Mouse (Mus musculus) kidney, postnatal 0 days (tissue): ENCODE data around the gene Msi1. TPM values are rescaled to one million over a fixed set of nuclear protein-coding genes. Genes with fewer than 3 reads are reported as not detected.

ENCODE experiments used
- ATAC-seq: fragments of 200-750 bp; cut with Nextera tagmentation; replicated peaks from 2 replicates; pipeline ENCODE4 v1.8.0; 2017; ENCODE audit warnings: low read depth, moderate number of reproducible peaks, moderate TSS enrichment, moderate library complexity; ENCODE audit not compliant: low FRiP score
- DNase-seq: peaks from one replicate; pipeline ENCODE4 v3.0.0-alpha.2; 2016; ENCODE audit warnings: low spot score
- H3K27ac ChIP-seq: fragments of 300-500 bp; sonication (generic); 2 replicates; pipeline ENCODE4 v1.5.1; 2014; ENCODE audit warnings: mild to moderate bottlenecking
- H3K27me3 ChIP-seq: fragments of 300-500 bp; sonication (generic); 2 replicates; pipeline ENCODE4 v1.6.1; 2014; ENCODE audit warnings: low read length, mixed read lengths; ENCODE audit not compliant: insufficient read depth
- H3K36me3 ChIP-seq: fragments of 300-500 bp; sonication (generic); 2 replicates; pipeline ENCODE4 v1.6.1; 2014; ENCODE audit warnings: low read length, mixed read lengths; ENCODE audit not compliant: insufficient read depth
- H3K4me1 ChIP-seq: fragments of 300-500 bp; sonication (generic); replicated peaks from 2 replicates; pipeline ENCODE4 v1.6.1; 2014; ENCODE audit warnings: antibody characterized with exemption, low read length, mixed read lengths; ENCODE audit not compliant: insufficient read depth
- H3K4me2 ChIP-seq: fragments of 300-500 bp; sonication (generic); 2 replicates; pipeline ENCODE4 v1.6.1; 2014; ENCODE audit warnings: mild to moderate bottlenecking, low read length, moderate library complexity, mixed read lengths
- H3K4me3 ChIP-seq: fragments of 300-500 bp; sonication (generic); replicated peaks from 2 replicates; pipeline ENCODE4 v1.5.1; 2014; ENCODE audit warnings: low read depth, low read length
- H3K9ac ChIP-seq: fragments of 300-500 bp; sonication (generic); 2 replicates; pipeline ENCODE4 v1.6.1; 2014; ENCODE audit warnings: low read depth, low read length
- H3K9me3 ChIP-seq: fragments of 300-500 bp; sonication (generic); replicated peaks from 2 replicates; pipeline ENCODE4 v1.6.1; 2016; ENCODE audit warnings: low read length, inconsistent platforms, mixed read lengths
- CTCF ChIP-seq: IDR thresholded peaks from 2 replicates; pipeline ENCODE4 v1.5.1; 2016; ENCODE audit warnings: antibody characterized with exemption, low read depth, mild to moderate bottlenecking, moderate library complexity
- WGBS: fragments of 180-500 bp; shearing (Covaris S2); extraction: QIAGEN DNeasy Blood & Tissue Kit; methylation state at CpG from one replicate; pipeline ENCODE4 v1.1.7; 2014; 5-methylcytosine and 5-hydroxymethylcytosine counted together
- polyA plus RNA-seq: library from polyadenylated mRNA; unstranded; fragments of >200 nt; fragmentation: Nextera tagmentation; extraction: Ambion mirVana; gene quantifications from 2 replicates; pipeline ENCODE4 v1.2.1, GENCODE M21; 2015

The Msi1 gene
- polyA plus RNA-seq, 1 experiment from 2014 or later, result 12.4 TPM

DNA sequence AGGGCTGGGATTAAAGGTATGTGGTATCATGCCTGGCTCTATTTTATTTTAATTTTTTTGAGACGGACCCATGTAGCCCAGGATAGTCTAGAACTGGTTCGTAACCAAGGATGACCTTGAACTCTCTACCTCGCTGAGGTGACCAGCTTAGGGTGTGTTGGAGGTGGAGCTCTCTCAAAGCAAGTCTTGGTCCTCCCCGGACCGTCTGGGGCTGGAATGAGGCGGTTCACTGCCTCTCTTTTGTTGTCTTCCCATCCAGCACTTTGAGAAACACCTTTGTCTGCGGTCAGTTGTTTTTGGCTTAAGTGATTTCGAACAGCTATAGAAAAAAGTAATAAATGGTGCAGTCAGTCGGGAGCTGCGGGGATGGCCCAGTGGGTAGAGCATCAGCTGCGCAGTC is 14.7 kb downstream of the Msi1 start:
- DNase-seq, result no peak
- no peak for TF ChIP-seq CTCF
- peaks cover 18% of the 10 kb centered on the region for H3K36me3 ChIP-seq

DNA sequence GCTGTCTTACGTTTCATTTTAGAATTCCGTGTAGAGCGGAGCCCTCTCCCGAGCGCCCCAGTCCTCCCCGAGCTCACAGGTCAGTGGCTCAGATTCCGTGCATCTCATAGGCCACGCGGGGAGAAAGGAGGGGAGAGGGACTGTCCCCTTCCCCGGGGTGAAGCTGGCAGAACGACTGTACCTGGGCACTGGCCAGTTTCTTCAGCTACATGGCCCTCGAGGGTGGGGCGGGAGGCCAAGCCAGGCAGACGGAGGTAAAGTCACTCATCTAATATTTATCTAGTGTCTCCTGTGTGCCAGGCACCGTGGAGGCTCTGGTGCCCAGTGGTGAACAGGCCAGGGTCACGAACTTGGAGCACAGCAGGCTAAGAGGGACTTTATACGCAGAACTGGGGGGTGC is 17.7 kb downstream of the Msi1 start:
- Histone ChIP-seq H3K4me1 (no peaks in the 10 kb centered on the region), H3K4me2 (no peak overlapping the region), H3K9ac (no peak overlapping the region), H3K27ac (no peak overlapping the region), H3K27me3 (no peaks in the 10 kb centered on the region), H3K4me3 (no peak overlapping the region), H3K36me3 (peaks cover 27% of the 10 kb centered on the region), H3K9me3 (no peaks in the 10 kb centered on the region)
- ATAC-seq, result no peak
- 84% methylated on average over 17 of the region's 17 CpGs for WGBS
- no peak for DNase-seq
- TF ChIP-seq CTCF, result no peak

More for the DNA sequence above, 14.7 kb downstream of the Msi1 start:
- Histone ChIP-seq H3K9me3 (no peaks in the 10 kb centered on the region), H3K9ac (no peak overlapping the region), H3K4me2 (no peak overlapping the region), H3K4me1 (no peaks in the 10 kb centered on the region), H3K4me3 (no peak overlapping the region), H3K27ac (no peak overlapping the region), H3K27me3 (no peaks in the 10 kb centered on the region)
- WGBS, result 91% methylated on average over 11 of the region's 11 CpGs
- no peak for ATAC-seq

DNA sequence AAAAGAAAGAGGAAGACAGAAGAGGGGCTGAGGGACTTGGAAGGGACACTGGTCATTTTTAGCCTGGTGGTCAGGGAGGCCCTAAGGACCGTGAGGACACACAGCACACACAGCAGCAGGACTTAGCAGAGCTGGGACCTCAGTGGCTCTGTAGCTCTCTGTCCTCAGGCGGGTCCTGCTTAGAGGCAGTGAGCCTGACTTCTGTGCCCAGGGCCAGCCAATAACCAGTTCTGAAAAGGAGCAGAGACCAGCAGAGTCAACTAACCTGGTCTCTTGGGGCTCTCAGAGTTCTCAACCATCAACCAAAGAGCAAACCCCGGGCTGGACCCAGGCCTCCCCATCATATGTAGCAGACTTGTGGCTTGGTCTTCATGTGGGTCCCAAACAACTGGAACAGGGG is 19.8 kb downstream of the Msi1 start:
- Histone ChIP-seq H3K27ac (no peak overlapping the region), H3K36me3 (peaks cover 23% of the 10 kb centered on the region), H3K4me3 (no peak overlapping the region), H3K9ac (no peak overlapping the region), H3K4me1 (no peaks in the 10 kb centered on the region), H3K9me3 (no peaks in the 10 kb centered on the region), H3K4me2 (no peak overlapping the region), H3K27me3 (no peaks in the 10 kb centered on the region)
- DNase-seq, result no peak
- ATAC-seq, result no peak
- 89% methylated on average over 3 of the region's 3 CpGs for WGBS
- TF ChIP-seq CTCF, result no peak

DNA sequence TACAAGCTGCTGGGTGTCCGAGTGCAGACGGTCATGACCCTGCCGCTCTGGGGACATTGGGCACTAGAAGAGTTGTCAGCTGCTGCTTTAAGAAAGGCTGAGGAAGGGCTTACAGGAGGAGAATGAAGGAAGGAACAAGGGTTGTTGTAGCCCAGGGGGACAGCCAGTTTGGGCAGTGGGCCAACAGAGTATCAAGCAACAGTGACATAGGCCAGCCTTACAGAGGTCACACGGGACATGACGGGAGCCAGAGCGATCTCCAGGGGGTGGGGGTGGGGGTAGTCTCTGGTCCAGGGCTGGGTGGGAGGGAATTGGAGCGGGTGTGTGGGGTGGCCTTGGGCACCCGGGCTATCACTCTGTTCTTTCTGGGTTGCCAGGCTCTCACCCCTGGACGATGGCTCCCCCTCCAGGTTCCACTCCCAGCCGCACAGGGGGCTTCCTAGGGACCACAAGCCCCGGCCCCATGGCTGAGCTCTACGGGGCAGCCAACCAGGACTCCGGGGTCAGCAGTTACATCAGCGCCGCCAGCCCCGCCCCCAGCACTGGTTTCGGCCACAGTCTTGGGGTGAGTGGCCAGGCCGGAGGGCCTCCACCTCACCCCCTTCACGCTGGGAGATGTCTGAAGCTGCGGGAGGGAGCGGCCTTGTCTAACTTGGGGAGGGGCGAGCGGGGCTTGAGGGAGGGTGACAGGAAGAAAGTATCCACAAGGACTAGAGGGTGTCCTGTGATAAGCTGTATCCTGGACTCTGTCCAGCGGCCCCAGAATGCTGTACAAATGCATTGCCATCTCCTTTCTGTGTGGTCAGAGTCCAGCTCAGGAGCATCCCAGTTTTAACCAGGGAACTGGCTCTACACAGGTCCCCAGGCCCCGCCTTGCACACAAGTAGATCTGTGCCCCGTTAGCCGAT is 21.3 kb downstream of the Msi1 start:
- Histone ChIP-seq H3K36me3 (peaks cover 16% of the 10 kb centered on the region), H3K9ac (no peak overlapping the region), H3K4me2 (no peak overlapping the region), H3K27ac (no peak overlapping the region), H3K4me1 (no peaks in the 10 kb centered on the region), H3K27me3 (no peaks in the 10 kb centered on the region), H3K4me3 (no peak overlapping the region), H3K9me3 (no peaks in the 10 kb centered on the region)
- ATAC-seq (no peak; the same call in 1 of the 2 replicates), DNase-seq (no peak)
- 87% methylated on average over 27 of the region's 27 CpGs for WGBS
- TF ChIP-seq CTCF, result no peak

DNA sequence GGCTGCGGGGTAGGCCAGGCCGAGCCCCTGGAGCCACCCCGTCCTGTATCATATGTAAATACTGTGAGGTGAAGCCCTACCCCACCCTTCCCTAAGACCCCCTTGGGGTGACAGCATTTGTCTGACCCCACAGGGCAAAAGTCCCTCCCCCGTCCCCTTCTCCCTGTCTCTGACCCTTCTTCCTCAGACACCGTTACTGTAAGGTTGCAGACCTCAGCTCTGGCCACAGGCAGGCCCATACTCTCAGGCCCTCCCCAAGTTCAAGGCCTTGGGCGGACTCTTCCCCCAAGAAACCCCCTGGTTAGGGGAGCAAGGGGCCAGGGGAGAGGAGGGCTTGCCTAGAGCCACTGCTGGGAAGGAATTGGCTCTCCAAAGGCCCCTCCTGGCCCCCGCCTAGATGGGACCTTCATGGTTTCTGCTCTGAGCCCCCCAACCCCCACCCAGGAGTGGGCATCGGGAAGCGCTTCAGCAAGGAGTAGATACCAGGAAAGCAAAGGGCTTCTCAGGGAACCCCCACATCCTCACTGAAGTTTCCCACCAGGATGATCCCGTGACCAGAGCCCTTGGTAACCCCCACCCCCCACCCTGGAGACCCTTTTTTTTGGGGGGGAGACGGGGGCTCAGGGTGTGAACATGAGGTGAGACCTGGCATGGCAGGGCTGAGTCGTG is 25.2 kb downstream of the Msi1 start:
- H3K9ac ChIP-seq, result 0 out of 2 replicates have a peak overlapping the region, but pooled peaks have one; percentile 4
- 65% methylated on average over 12 of the region's 12 CpGs for WGBS

DNA sequence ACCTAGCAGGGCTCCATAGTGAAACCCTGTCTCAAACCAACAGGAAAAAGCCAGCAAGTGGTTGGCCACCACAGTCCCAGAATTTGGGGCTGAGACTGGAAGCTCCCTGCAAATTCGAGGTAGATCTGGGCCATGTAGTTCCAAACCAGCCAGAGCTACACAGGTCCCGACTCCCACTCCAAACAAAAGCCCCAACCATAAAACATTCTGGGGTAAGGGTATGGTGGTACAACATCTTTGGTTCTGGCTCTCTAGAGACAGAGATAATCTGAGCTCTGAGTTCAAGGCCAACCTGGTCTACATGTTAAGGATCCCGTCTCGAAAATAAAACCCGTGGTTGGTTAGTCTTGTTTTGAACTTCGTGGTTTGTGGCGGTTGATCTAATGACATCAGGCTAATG is 26.4 kb downstream of the Msi1 start:
- ATAC-seq (no peak), DNase-seq (no peak)
- Histone ChIP-seq H3K27me3 (no peaks in the 10 kb centered on the region), H3K4me3 (no peak overlapping the region), H3K9ac (no peak overlapping the region), H3K27ac (no peak overlapping the region), H3K4me2 (no peak overlapping the region), H3K4me1 (no peaks in the 10 kb centered on the region), H3K36me3 (peaks cover 12% of the 10 kb centered on the region; the same call in 1 of the 2 replicates), H3K9me3 (no peaks in the 10 kb centered on the region)
- TF ChIP-seq CTCF, result no peak
- WGBS, result 69% methylated on average over 7 of the region's 7 CpGs

More for the DNA sequence above, 25.2 kb downstream of the Msi1 start:
- H3K27me3 ChIP-seq, result no peaks in the 10 kb centered on the region
- H3K4me2 ChIP-seq, result no peak overlapping the region
- H3K9me3 ChIP-seq, result no peaks in the 10 kb centered on the region
- TF ChIP-seq CTCF, result no peak
- ATAC-seq, result no peak
- no peaks in the 10 kb centered on the region for H3K4me1 ChIP-seq
- H3K27ac ChIP-seq, result no peak overlapping the region
- H3K36me3 ChIP-seq, result peaks cover 12% of the 10 kb centered on the region; the same call in 1 of the 2 replicates
- DNase-seq, result no peak
- H3K4me3 ChIP-seq, result no peak overlapping the region
